Mouse (Mus musculus) regulatory T cell (primary cell): ENCODE data around the gene Ntf3.

ENCODE experiments used
- in situ Hi-C: fragments of 300-600 bp; cut with MboI, MseI; formaldehyde crosslinking; loops from one replicate; pipeline ENCODE4 v1.15.1; 2025; ENCODE audit warnings: high pct_unique_total_duplicates

The Ntf3 gene

GRCm38 (mm10) chr6:126166548-126167207 lies at the start of gene Ntf3:
Gene Ntf3 (minus strand): TSS chr6:126166910.
- in situ Hi-C loops = no loop called here

GRCm38 (mm10) chr6:126213330-126213729 lies 46.6 kb upstream of the Ntf3 start:
- in situ Hi-C loops = no loop called here

- in situ Hi-C loops = no loop called here
Measured at GRCm38 (mm10) chr6:126203366-126203765, 36.7 kb upstream of the Ntf3 start.

- in situ Hi-C loops = no loop called here
Measured at GRCm38 (mm10) chr6:126202959-126203358, 36.2 kb upstream of the Ntf3 start.

- in situ Hi-C loops = no loop called here
Measured at GRCm38 (mm10) chr6:126201721-126202120, 35.0 kb upstream of the Ntf3 start.

- in situ Hi-C loops = no loop called here
Measured at GRCm38 (mm10) chr6:126199916-126200315, 33.2 kb upstream of the Ntf3 start.

- in situ Hi-C loops = no loop called here
Measured at GRCm38 (mm10) chr6:126194760-126195159, 28.1 kb upstream of the Ntf3 start.

- in situ Hi-C loops = no loop called here
Measured at GRCm38 (mm10) chr6:126190218-126190871, 23.6 kb upstream of the Ntf3 start.

GRCm38 (mm10) chr6:126187400-126187799 lies 20.7 kb upstream of the Ntf3 start:
- in situ Hi-C loops = no loop called here

- in situ Hi-C loops = no loop called here
Measured at GRCm38 (mm10) chr6:126186116-126186515, 19.4 kb upstream of the Ntf3 start.

GRCm38 (mm10) chr6:126172071-126172470 lies 5.4 kb upstream of the Ntf3 start:
- in situ Hi-C loops = no loop called here

GRCm38 (mm10) chr6:126170772-126171171 lies 4.1 kb upstream of the Ntf3 start:
- in situ Hi-C loops = no loop called here

GRCm38 (mm10) chr6:126167731-126168130 lies 1.0 kb upstream of the Ntf3 start:
- in situ Hi-C loops = no loop called here

GRCm38 (mm10) chr6:126167208-126167590 lies 489 bp upstream of the Ntf3 start:
- in situ Hi-C loops = no loop called here

- in situ Hi-C loops = no loop called here
Measured at GRCm38 (mm10) chr6:126165591-126166155, 1.0 kb downstream of the Ntf3 start.

GRCm38 (mm10) chr6:126164781-126165180 lies 1.9 kb downstream of the Ntf3 start:
- in situ Hi-C loops = no loop called here

- in situ Hi-C loops = no loop called here
Measured at GRCm38 (mm10) chr6:126163861-126164755, 2.6 kb downstream of the Ntf3 start.

- in situ Hi-C loops = no loop called here
Measured at GRCm38 (mm10) chr6:126163181-126163621, 3.5 kb downstream of the Ntf3 start.

- in situ Hi-C loops = no loop called here
Measured at GRCm38 (mm10) chr6:126162351-126162758, 4.4 kb downstream of the Ntf3 start.

- in situ Hi-C loops = no loop called here
Measured at GRCm38 (mm10) chr6:126161571-126162340, 5.0 kb downstream of the Ntf3 start.

- in situ Hi-C loops = no loop called here
Measured at GRCm38 (mm10) chr6:126160067-126160411, 6.7 kb downstream of the Ntf3 start.
